Mouse (Mus musculus) hindbrain, embryonic 14.5 days (tissue): ENCODE data around the gene Mthfd2. TPM values are rescaled to one million over a fixed set of nuclear protein-coding genes. Genes with fewer than 3 reads are reported as not detected.
"Not testable (repeated sequence)": the region's sequence is repeated elsewhere in the genome, so short reads cannot be mapped to it uniquely, and the experiment has no call there.

Experiments used
- ATAC-seq: fragments of 200-750 bp; cut with Nextera tagmentation; 2 replicates; pipeline ENCODE4 v1.8.0; 2017; ENCODE audit warnings: moderate number of reproducible peaks, mild to moderate bottlenecking, moderate TSS enrichment, moderate library complexity; ENCODE audit not compliant: low FRiP score
- DNase-seq: peaks from one replicate; pipeline ENCODE4 v3.0.0-alpha.2; 2015; ENCODE audit warnings: low spot score
- H3K27ac ChIP-seq: fragments of 300-500 bp; sonication (generic); 2 replicates; pipeline ENCODE4 v1.5.1; 2014; ENCODE audit warnings: mild to moderate bottlenecking, moderate library complexity
- H3K27me3 ChIP-seq: fragments of 300-500 bp; sonication (generic); 2 replicates; pipeline ENCODE4 v1.6.1; 2014; ENCODE audit warnings: mild to moderate bottlenecking, low read length, mixed read lengths; ENCODE audit not compliant: control insufficient read depth, insufficient read depth
- H3K36me3 ChIP-seq: fragments of 300-500 bp; sonication (generic); replicated peaks from 2 replicates; pipeline ENCODE4 v1.6.1; 2014; ENCODE audit not compliant: control insufficient read depth, insufficient read depth
- H3K4me1 ChIP-seq: fragments of 300-500 bp; sonication (generic); replicated peaks from 2 replicates; pipeline ENCODE4 v1.6.1; 2014; ENCODE audit warnings: antibody characterized with exemption, low read length, mixed read lengths; ENCODE audit not compliant: control insufficient read depth, insufficient read depth
- H3K4me2 ChIP-seq: fragments of 300-500 bp; sonication (generic); replicated peaks from 2 replicates; pipeline ENCODE4 v1.6.1; 2014; ENCODE audit warnings: mild to moderate bottlenecking, moderate library complexity
- H3K4me3 ChIP-seq: fragments of 300-500 bp; sonication (generic); replicated peaks from 2 replicates; pipeline ENCODE4 v1.5.1; 2014; ENCODE audit warnings: mild to moderate bottlenecking, low read length
- H3K9ac ChIP-seq: fragments of 300-500 bp; sonication (generic); 2 replicates; pipeline ENCODE4 v1.6.1; 2014
- H3K9me3 ChIP-seq: fragments of 300-500 bp; sonication (generic); 2 replicates; pipeline ENCODE4 v1.6.1; 2016; ENCODE audit warnings: low read length; ENCODE audit not compliant: control insufficient read depth
- WGBS: fragments of 180-500 bp; shearing (Covaris S2); extraction: QIAGEN DNeasy Blood & Tissue Kit; methylation state at CpG from one replicate; pipeline ENCODE4 v1.1.7; 2014; 5-methylcytosine and 5-hydroxymethylcytosine counted together
- polyA plus RNA-seq: library from polyadenylated mRNA; unstranded; fragments of >200 nt; fragmentation: Nextera tagmentation; extraction: Ambion mirVana; gene quantifications from 2 replicates; pipeline ENCODE4 v1.2.1, GENCODE M21; 2014

Mthfd2 gene
- polyA plus RNA-seq, 1 experiment from 2014 or later = 30.4 TPM

GRCm38 (mm10) chr6:83345285-83345684 lies 19.6 kb upstream of the Mthfd2 start:
- peaks cover 32% of the 10 kb centered on the region for H3K36me3 ChIP-seq
- H3K27me3 ChIP-seq, H3K4me1 ChIP-seq, DNase-seq, H3K4me3 ChIP-seq, H3K9ac ChIP-seq, H3K4me2 ChIP-seq, ATAC-seq, H3K9me3 ChIP-seq, H3K27ac ChIP-seq: not testable (repeated sequence)
- WGBS = 95% methylated on average over 8 of the region's 8 CpGs

GRCm38 (mm10) chr6:83342957-83343356 lies 17.2 kb upstream of the Mthfd2 start:
- ATAC-seq = no peak
- H3K9me3 ChIP-seq = no peaks in the 10 kb centered on the region
- H3K4me3 ChIP-seq = no peak overlapping the region
- H3K36me3 ChIP-seq = peaks cover 56% of the 10 kb centered on the region
- no peak overlapping the region for H3K4me2 ChIP-seq
- H3K27ac ChIP-seq = no peak overlapping the region
- 94% methylated on average over 2 of the region's 2 CpGs for WGBS
- H3K27me3 ChIP-seq = no peaks in the 10 kb centered on the region
- H3K4me1 ChIP-seq = no peaks in the 10 kb centered on the region
- no peak overlapping the region for H3K9ac ChIP-seq
- no peak for DNase-seq

- Histone ChIP-seq H3K4me2 (no peak overlapping the region), H3K4me1 (no peaks in the 10 kb centered on the region), H3K36me3 (peaks cover 63% of the 10 kb centered on the region), H3K4me3 (no peak overlapping the region), H3K27me3 (no peaks in the 10 kb centered on the region), H3K27ac (no peak overlapping the region), H3K9me3 (no peaks in the 10 kb centered on the region), H3K9ac (no peak overlapping the region)
- no peak for DNase-seq
- 84% methylated on average over 3 of the region's 3 CpGs for WGBS
- ATAC-seq = no peak
These were observed 15.7 kb upstream of the Mthfd2 start for GRCm38 (mm10) chr6:83341387-83341786.

- Histone ChIP-seq H3K36me3 (peaks cover 34% of the 10 kb centered on the region), H3K9me3 (no peaks in the 10 kb centered on the region), H3K4me3 (0 out of 2 replicates have a peak overlapping the region, but pooled peaks have one; percentile 74), H3K4me2 (peak overlapping the region; percentile 75; the same call in 1 of the 2 replicates), H3K4me1 (peaks cover 18% of the 10 kb centered on the region), H3K27ac (no peak overlapping the region), H3K27me3 (no peaks in the 10 kb centered on the region), H3K9ac (no peak overlapping the region)
- ATAC-seq (no peak), DNase-seq (no peak)
- WGBS = 87% methylated on average over 3 of the region's 3 CpGs
These were observed 2.0 kb upstream of the Mthfd2 start for GRCm38 (mm10) chr6:83327591-83328190.

- peak overlapping the region; percentile 75 for H3K4me2 ChIP-seq
- H3K9me3 ChIP-seq = no peaks in the 10 kb centered on the region
- H3K27ac ChIP-seq = no peak overlapping the region
- peak overlapping the region; percentile 87 for H3K9ac ChIP-seq
- WGBS = 73% methylated on average over 6 of the region's 6 CpGs
- DNase-seq (no peak), ATAC-seq (no peak)
- peaks cover 25% of the 10 kb centered on the region for H3K36me3 ChIP-seq
- peaks cover 18% of the 10 kb centered on the region for H3K4me1 ChIP-seq
- H3K27me3 ChIP-seq = no peaks in the 10 kb centered on the region
- peak overlapping the region; percentile 74 for H3K4me3 ChIP-seq
These were observed 1.1 kb upstream of the Mthfd2 start for GRCm38 (mm10) chr6:83326761-83327160.

GRCm38 (mm10) chr6:83326394-83326736 lies 657 bp upstream of the Mthfd2 start:
- 10% methylated on average over 6 of the region's 6 CpGs for WGBS
- DNase-seq (peak; percentile 24), ATAC-seq (no peak; the same call in none of the 2 replicates)
- peak overlapping the region; percentile 85 for H3K27ac ChIP-seq
- H3K4me3 ChIP-seq = peak overlapping the region; percentile 74
- H3K9me3 ChIP-seq = no peaks in the 10 kb centered on the region
- peaks cover 22% of the 10 kb centered on the region for H3K36me3 ChIP-seq
- peak overlapping the region; percentile 75 for H3K4me2 ChIP-seq
- peaks cover 18% of the 10 kb centered on the region for H3K4me1 ChIP-seq
- H3K9ac ChIP-seq = peak overlapping the region; percentile 87
- H3K27me3 ChIP-seq = no peaks in the 10 kb centered on the region

GRCm38 (mm10) chr6:83323652-83324419 lies 1.9 kb downstream of the Mthfd2 start:
- Histone ChIP-seq H3K4me1 (peaks cover 18% of the 10 kb centered on the region), H3K4me2 (no peak overlapping the region), H3K36me3 (no peaks in the 10 kb centered on the region), H3K4me3 (no peak overlapping the region), H3K27me3 (no peaks in the 10 kb centered on the region), H3K9me3 (no peaks in the 10 kb centered on the region), H3K9ac (no peak overlapping the region), H3K27ac (no peak overlapping the region)
- ATAC-seq (no peak), DNase-seq (no peak)
- WGBS = 75% methylated on average over 8 of the region's 8 CpGs

- Histone ChIP-seq H3K36me3 (no peaks in the 10 kb centered on the region), H3K9me3 (no peaks in the 10 kb centered on the region), H3K4me1 (peaks cover 17% of the 10 kb centered on the region), H3K27me3 (no peaks in the 10 kb centered on the region), H3K9ac (no peak overlapping the region), H3K4me3 (no peak overlapping the region), H3K27ac (no peak overlapping the region), H3K4me2 (no peak overlapping the region)
- DNase-seq (no peak), ATAC-seq (no peak)
- 72% methylated on average over 2 of the region's 2 CpGs for WGBS
These were observed 2.9 kb downstream of the Mthfd2 start for GRCm38 (mm10) chr6:83322794-83323193.

- WGBS = 68% methylated on average over 1 of the region's 1 CpGs
- H3K4me3 ChIP-seq = no peak overlapping the region
- H3K36me3 ChIP-seq = no peaks in the 10 kb centered on the region
- DNase-seq (no peak), ATAC-seq (no peak)
- H3K27ac ChIP-seq = no peak overlapping the region
- H3K27me3 ChIP-seq = no peaks in the 10 kb centered on the region
- H3K4me1 ChIP-seq = peaks cover 11% of the 10 kb centered on the region
- H3K4me2 ChIP-seq = no peak overlapping the region
- no peaks in the 10 kb centered on the region for H3K9me3 ChIP-seq
- no peak overlapping the region for H3K9ac ChIP-seq
These were observed 3.8 kb downstream of the Mthfd2 start for GRCm38 (mm10) chr6:83321927-83322326.
